Mouse (Mus musculus) neural tube, embryonic 15.5 days (tissue): ENCODE results near the gene Myl9. TPM values are rescaled to one million over a fixed set of nuclear protein-coding genes. Genes with fewer than 3 reads are reported as not detected.
"Not testable (repeated sequence)": the region's sequence is repeated elsewhere in the genome, so short reads cannot be mapped to it uniquely, and the experiment has no call there.

Experiments used
- ATAC-seq: fragments of 200-750 bp; cut with Nextera tagmentation; 2 replicates; pipeline ENCODE4 v1.8.0; 2017; ENCODE audit warnings: mild to moderate bottlenecking, moderate TSS enrichment, moderate library complexity; ENCODE audit not compliant: low FRiP score
- H3K27ac ChIP-seq: fragments of 300-500 bp; sonication (generic); replicated peaks from 2 replicates; pipeline ENCODE4 v1.5.1; 2015; ENCODE audit warnings: mild to moderate bottlenecking, inconsistent platforms
- H3K27me3 ChIP-seq: fragments of 300-500 bp; sonication (generic); replicated peaks from 2 replicates; pipeline ENCODE4 v1.6.1; 2015; ENCODE audit warnings: inconsistent platforms
- H3K36me3 ChIP-seq: fragments of 300-500 bp; sonication (generic); 2 replicates; pipeline ENCODE4 v1.6.1; 2015; ENCODE audit warnings: inconsistent platforms
- H3K4me1 ChIP-seq: fragments of 300-500 bp; sonication (generic); 2 replicates; pipeline ENCODE4 v1.6.1; 2015; ENCODE audit warnings: inconsistent platforms
- H3K4me2 ChIP-seq: fragments of 300-500 bp; sonication (generic); 2 replicates; pipeline ENCODE4 v1.6.1; 2015; ENCODE audit warnings: inconsistent platforms, mild to moderate bottlenecking, moderate library complexity
- H3K4me3 ChIP-seq: fragments of 300-500 bp; sonication (generic); replicated peaks from 2 replicates; pipeline ENCODE4 v1.5.1; 2015; ENCODE audit warnings: mild to moderate bottlenecking, inconsistent platforms
- H3K9ac ChIP-seq: fragments of 300-500 bp; sonication (generic); replicated peaks from 2 replicates; pipeline ENCODE4 v1.6.1; 2015; ENCODE audit warnings: mild to moderate bottlenecking, inconsistent platforms
- H3K9me3 ChIP-seq: fragments of 300-500 bp; sonication (generic); replicated peaks from 2 replicates; pipeline ENCODE4 v1.6.1; 2016; ENCODE audit warnings: inconsistent platforms
- WGBS: fragments of 180-500 bp; shearing (Covaris S2); methylation state at CpG from one replicate; pipeline ENCODE4 v1.1.7; 2015; ENCODE audit warnings: mixed read lengths; 5-methylcytosine and 5-hydroxymethylcytosine counted together
- polyA plus RNA-seq: library from polyadenylated mRNA; unstranded; fragments of >200 nt; fragmentation: Nextera tagmentation; extraction: Ambion mirVana; gene quantifications from 2 replicates; pipeline ENCODE4 v1.2.1, GENCODE M21; 2015

The Myl9 gene
- polyA plus RNA-seq, 1 experiment from 2014 or later: 40.8 TPM

DNA sequence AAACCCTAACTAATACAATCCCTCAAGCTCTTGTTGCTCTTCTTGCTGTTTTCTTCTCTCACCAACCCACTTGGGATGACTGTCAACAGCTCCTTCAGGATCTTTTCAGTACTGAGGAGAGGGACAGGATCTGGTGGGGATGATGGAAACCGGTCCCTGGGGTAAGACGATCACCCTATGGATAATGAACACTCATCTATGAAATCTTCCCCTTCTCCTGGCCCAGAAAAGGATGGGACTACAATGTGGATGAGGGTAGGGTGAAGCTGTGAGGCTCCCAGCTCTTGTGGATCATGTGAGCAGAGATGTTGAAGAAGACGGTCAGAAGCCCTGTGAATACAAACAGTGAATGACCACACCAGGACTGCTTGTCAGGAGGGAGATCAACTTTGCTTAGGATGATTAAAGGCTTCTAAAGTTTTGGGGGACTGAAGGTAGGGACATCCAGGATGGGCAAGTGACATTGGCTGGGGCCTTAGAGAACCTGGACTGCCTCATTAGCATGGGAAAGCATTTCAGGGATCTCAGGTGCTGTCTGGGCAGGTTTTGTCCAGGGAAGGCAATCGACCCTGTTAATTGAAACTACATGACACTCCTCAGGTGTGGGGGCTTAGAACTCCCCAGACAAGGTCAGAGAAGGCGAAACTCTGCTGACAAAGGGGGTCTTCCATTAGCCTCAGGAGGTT lies 12.0 kb downstream of the Myl9 start:
- Histone ChIP-seq H3K9ac (no peak overlapping the region), H3K36me3 (no peaks in the 10 kb centered on the region), H3K4me2 (no peak overlapping the region), H3K27me3 (no peaks in the 10 kb centered on the region), H3K4me3 (no peak overlapping the region), H3K4me1 (no peaks in the 10 kb centered on the region), H3K9me3 (0 out of 2 replicates have a peak, but pooled peaks cover 6% of the 10 kb centered on the region), H3K27ac (no peak overlapping the region)
- 92% methylated on average over 5 of the region's 5 CpGs for WGBS
- no peak for ATAC-seq

DNA sequence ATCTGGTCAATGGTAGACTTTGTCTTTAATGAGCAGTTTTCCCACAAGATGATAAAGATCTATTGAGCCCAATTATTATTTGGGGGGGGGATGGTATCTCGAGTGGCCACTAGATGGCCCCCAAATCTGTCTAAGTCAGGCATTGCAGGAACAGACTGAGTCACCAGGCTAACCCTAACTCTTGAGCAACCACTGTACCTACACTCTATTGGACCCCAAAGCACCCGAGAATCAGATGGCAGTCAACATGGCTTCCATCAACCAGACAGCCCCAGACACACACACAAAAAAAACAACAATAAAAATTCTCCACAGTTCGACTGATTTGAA lies 12.5 kb downstream of the Myl9 start:
- no peaks in the 10 kb centered on the region for H3K27me3 ChIP-seq
- H3K9ac ChIP-seq: no peak overlapping the region
- 42% methylated on average over 3 of the region's 3 CpGs for WGBS
- no peak overlapping the region for H3K4me3 ChIP-seq
- H3K27ac ChIP-seq: no peak overlapping the region
- H3K4me1 ChIP-seq: no peaks in the 10 kb centered on the region
- ATAC-seq: no peak
- H3K9me3 ChIP-seq: 0 out of 2 replicates have a peak, but pooled peaks cover 9% of the 10 kb centered on the region
- no peaks in the 10 kb centered on the region for H3K36me3 ChIP-seq
- no peak overlapping the region for H3K4me2 ChIP-seq

DNA sequence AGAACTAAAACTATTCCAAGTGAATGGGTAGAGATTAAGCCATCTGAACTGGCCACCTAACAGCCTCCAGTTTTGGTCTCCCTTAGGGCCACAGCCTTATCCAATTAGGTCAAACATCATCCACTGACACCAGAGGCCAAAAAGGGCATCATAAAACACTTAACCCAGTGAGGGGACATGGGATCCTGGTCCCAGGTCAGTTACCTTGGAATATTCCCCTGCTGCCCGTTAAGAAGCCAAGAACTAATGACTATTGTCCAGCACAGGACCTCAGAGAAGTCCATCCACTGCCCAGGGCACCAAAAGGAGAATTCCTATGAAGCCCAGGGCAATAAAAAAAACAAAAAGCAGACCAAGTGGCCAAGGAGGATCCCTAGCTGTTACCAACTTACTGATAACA lies 13.6 kb downstream of the Myl9 start:
- 53% methylated on average over 1 of the region's 1 CpGs for WGBS
- no peak overlapping the region for H3K9ac ChIP-seq
- ATAC-seq: no peak
- H3K27me3 ChIP-seq: no peaks in the 10 kb centered on the region
- no peaks in the 10 kb centered on the region for H3K4me1 ChIP-seq
- H3K4me3 ChIP-seq: no peak overlapping the region
- H3K36me3 ChIP-seq: no peaks in the 10 kb centered on the region
- no peak overlapping the region for H3K27ac ChIP-seq
- H3K9me3 ChIP-seq: 0 out of 2 replicates have a peak, but pooled peaks cover 12% of the 10 kb centered on the region
- no peak overlapping the region for H3K4me2 ChIP-seq

DNA sequence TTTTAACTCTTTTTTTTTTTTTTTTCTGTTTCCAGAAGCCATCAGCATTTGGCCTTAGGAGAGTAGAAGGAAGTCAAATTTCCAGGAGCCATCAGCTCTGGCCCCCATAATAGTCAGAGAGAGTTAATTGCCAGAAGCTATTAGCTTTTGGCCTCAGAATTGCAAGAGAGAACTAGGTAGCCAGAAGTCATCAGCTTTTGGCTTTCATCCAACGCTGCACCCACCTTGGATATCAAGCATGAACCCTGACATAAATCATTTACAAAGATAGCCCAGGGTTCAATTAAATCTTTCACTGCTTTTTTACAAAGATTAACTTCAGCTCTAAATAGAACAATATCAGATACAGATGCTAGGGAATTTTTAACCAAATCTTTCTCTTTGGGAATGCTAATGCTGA lies 23.3 kb downstream of the Myl9 start:
- Histone ChIP-seq H3K36me3 (no peaks in the 10 kb centered on the region), H3K4me1 (no peaks in the 10 kb centered on the region), H3K27ac (no peak overlapping the region), H3K27me3 (no peaks in the 10 kb centered on the region), H3K9me3 (0 out of 2 replicates have a peak, but pooled peaks cover under 1% of the 10 kb centered on the region), H3K4me2 (no peak overlapping the region), H3K4me3 (no peak overlapping the region), H3K9ac (no peak overlapping the region)
- ATAC-seq: no peak
- 81% methylated on average over 1 of the region's 1 CpGs for WGBS

DNA sequence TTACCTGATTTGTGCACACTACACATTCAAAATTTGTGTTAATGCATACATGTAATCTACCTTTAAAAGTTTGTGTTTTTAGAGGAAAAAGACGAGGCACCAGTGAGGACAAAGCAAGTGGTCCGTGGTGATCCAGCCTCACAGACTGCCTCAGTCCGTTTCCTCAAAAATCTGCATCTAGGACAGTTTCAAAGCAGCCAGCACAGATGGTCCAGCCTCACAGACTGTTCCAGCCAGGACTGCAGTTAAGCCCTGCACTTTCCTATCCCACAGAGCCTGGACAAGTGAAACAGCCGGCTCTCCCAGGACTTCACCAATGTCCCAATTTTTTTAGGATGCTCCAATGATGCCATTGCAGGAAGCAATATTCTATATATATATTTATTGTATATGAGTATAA lies 25.8 kb downstream of the Myl9 start:
- H3K9ac ChIP-seq: no peak overlapping the region
- no peak overlapping the region for H3K4me2 ChIP-seq
- H3K27ac ChIP-seq: no peak overlapping the region
- no peak overlapping the region for H3K4me3 ChIP-seq
- 77% methylated on average over 4 of the region's 4 CpGs for WGBS
- no peak for ATAC-seq
- no peaks in the 10 kb centered on the region for H3K4me1 ChIP-seq
- no peaks in the 10 kb centered on the region for H3K36me3 ChIP-seq
- no peaks in the 10 kb centered on the region for H3K9me3 ChIP-seq
- no peaks in the 10 kb centered on the region for H3K27me3 ChIP-seq

DNA sequence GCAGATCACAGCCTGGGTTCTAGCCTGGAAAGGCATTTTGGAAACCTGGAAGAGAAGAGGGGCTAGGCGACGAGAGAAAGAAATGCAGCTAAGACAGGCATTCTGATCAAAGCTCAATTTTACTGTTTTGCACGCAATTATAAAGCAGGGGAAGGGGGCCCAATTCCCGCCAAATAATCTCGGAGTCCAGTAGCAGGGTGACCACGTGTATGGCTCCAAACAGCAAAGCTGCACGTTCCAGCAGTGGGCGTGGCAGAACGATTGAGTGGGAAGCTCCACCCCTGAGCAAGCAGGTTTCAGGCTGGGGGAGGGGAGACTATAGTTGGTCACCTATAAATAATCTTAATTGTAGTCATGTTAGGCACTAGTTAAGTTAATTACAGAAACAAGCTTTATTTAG lies 26.9 kb downstream of the Myl9 start:
- 50% methylated on average over 9 of the region's 9 CpGs for WGBS
- not testable (repeated sequence) for H3K36me3 ChIP-seq, H3K27me3 ChIP-seq, ATAC-seq, H3K4me2 ChIP-seq, H3K4me1 ChIP-seq, H3K27ac ChIP-seq, H3K4me3 ChIP-seq, H3K9ac ChIP-seq, H3K9me3 ChIP-seq

DNA sequence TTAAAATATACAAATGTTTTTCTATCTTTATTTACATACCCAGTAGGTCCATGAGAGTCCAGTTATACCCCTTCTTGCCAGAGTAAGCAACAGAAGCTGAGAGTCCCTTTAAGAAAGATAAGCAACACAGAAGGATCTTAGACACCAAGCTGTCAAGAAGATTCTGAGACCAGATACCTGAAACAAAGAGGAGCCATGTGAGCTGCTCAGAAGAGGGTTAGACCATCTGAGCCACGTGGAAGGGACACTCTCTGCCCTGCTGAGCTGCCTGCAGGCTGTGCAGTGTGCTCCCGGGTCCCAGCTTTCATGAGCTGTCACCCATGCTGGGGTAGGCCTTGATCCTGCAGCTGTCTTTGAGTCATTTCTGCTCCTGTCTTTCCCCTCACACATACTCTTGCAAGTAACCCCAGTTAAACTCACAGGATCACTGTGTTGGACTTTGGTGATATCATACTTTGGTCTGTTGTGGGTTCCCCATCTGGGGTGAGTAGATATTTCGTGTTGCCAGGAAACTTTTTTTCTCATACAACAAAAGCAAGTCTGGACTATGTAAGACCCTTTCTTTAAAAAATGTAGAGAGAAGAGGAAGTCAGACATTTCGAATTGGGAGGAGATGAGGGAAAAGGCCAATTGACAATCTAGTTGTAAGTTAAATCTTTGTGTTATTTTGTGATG lies 28.6 kb downstream of the Myl9 start:
- Histone ChIP-seq H3K4me1 (no peaks in the 10 kb centered on the region), H3K9me3 (no peaks in the 10 kb centered on the region), H3K9ac (no peak overlapping the region), H3K36me3 (no peaks in the 10 kb centered on the region), H3K4me2 (no peak overlapping the region), H3K27ac (no peak overlapping the region), H3K27me3 (no peaks in the 10 kb centered on the region), H3K4me3 (no peak overlapping the region)
- 63% methylated on average over 4 of the region's 4 CpGs for WGBS
- no peak for ATAC-seq

DNA sequence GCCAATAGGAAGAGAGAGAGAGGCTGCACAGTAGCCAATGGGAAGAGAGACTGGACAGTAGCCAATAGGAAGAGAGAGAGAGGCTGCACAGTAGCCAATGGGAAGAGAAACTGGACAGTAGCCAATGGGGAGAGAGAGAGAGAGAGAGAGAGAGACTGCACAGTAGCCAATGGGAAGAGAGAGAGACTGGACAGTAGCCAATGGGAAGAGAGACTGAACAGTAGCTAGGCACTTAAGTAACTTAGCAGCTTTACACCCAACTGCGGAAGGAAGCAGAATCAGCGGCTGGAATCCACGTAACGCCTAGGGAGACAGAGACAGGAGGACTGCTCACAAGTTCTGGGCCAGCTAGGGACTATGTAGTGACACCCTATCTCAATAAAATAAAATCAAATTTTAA lies 29.4 kb downstream of the Myl9 start:
- no peak overlapping the region for H3K27ac ChIP-seq
- ATAC-seq: no peak
- WGBS: 98% methylated on average over 4 of the region's 4 CpGs

DNA sequence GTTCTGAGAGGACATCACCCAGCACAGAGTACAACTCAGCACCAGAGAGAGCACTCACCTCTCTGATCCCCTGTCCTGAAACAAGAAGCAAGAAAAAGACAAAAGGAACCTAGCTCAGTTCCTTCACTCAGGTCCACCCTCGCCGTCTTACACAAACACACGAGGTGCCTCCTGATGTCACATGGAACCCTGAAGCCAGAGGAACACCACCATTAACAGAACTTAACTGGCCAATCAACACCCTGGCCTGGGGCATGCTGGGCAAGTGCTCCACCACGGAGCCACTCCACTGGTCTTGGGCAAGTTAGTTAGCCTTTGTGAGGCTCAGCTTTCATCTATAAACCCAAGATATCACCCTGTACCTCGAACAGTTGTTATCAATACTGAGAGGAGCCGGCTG lies 31.7 kb downstream of the Myl9 start:
- Histone ChIP-seq H3K36me3 (no peaks in the 10 kb centered on the region), H3K4me2 (no peak overlapping the region), H3K27me3 (no peaks in the 10 kb centered on the region), H3K4me3 (no peak overlapping the region), H3K9ac (no peak overlapping the region), H3K27ac (no peak overlapping the region), H3K9me3 (no peaks in the 10 kb centered on the region), H3K4me1 (no peaks in the 10 kb centered on the region)
- ATAC-seq: no peak
- 80% methylated on average over 6 of the region's 6 CpGs for WGBS

More for the DNA sequence above, 29.4 kb downstream of the Myl9 start:
- no peak overlapping the region for H3K4me2 ChIP-seq
- no peak overlapping the region for H3K4me3 ChIP-seq
- H3K27me3 ChIP-seq: no peaks in the 10 kb centered on the region
- H3K4me1 ChIP-seq: no peaks in the 10 kb centered on the region
- no peaks in the 10 kb centered on the region for H3K9me3 ChIP-seq
- no peaks in the 10 kb centered on the region for H3K36me3 ChIP-seq
- H3K9ac ChIP-seq: no peak overlapping the region

DNA sequence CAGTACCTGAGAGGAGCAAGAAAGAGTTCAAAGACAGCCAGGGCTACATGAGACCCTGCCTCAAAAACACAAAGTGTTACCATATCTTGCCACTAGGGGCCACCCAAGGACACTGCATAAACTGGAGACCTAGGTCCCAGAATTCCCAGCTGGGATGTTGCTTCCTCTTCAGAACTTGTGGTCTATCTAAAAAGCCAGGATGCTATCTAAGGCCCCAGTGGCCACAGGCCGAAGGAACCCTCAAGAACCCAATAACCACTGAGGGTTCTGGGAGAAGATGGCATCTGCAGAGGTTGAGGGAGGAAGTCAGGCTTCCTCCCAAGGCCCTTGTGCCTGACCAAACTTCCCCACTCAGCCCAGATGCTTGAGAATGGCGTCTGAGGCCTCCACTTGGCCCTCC lies 34.4 kb downstream of the Myl9 start:
- no peak overlapping the region for H3K9ac ChIP-seq
- no peak overlapping the region for H3K4me2 ChIP-seq
- no peak for ATAC-seq
- H3K4me1 ChIP-seq: peaks cover 10% of the 10 kb centered on the region
- WGBS: 62% methylated on average over 2 of the region's 2 CpGs
- no peak overlapping the region for H3K4me3 ChIP-seq
- H3K27ac ChIP-seq: no peak overlapping the region
- H3K9me3 ChIP-seq: no peaks in the 10 kb centered on the region
- no peaks in the 10 kb centered on the region for H3K36me3 ChIP-seq
- H3K27me3 ChIP-seq: no peaks in the 10 kb centered on the region

DNA sequence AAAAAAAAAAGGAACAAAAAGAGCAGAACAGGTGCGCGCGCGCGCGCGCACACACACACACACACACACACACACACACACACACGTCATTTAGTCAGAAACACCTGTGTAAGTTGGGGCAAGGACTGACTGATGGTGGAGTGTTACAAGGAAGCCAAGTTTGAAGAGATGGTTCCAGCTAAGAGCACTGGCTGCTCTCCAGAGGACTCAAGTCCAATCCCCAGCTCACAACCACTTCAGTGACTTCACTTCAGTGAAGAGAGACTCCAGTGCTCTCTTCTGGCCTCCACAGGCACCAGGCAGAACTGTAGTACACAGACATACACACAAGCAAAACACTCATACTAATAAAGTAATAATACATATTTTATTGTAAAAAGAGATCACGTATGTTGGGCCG lies 35.5 kb downstream of the Myl9 start:
- peaks cover 16% of the 10 kb centered on the region for H3K4me1 ChIP-seq
- no peaks in the 10 kb centered on the region for H3K36me3 ChIP-seq
- H3K9ac ChIP-seq: no peak overlapping the region
- no peak for ATAC-seq
- no peak overlapping the region for H3K4me2 ChIP-seq
- WGBS: 97% methylated on average over 10 of the region's 10 CpGs
- H3K9me3 ChIP-seq: no peaks in the 10 kb centered on the region
- H3K27ac ChIP-seq: no peak overlapping the region
- no peaks in the 10 kb centered on the region; the same call in 1 of the 2 replicates for H3K27me3 ChIP-seq
- no peak overlapping the region for H3K4me3 ChIP-seq

DNA sequence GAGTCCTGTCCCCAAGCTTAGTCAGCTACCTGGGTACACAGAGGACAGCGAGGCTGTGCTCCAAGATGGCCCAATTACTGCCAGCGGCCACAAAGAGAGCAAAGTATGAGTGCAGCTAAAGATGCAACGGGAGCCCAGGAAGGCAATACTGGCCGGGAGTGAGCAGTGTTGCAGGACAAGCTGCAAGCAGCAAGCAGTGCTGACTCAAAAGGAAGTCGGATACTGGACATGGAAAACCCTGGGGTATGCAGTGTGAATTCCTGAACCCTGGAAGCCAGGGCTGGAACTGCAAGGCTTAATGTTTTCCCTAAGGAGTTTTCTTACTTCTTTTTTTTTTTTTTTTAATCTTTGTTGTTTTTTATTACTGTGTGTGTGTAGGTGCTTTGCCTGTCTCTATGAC lies 36.3 kb downstream of the Myl9 start:
- H3K27me3 ChIP-seq: no peaks in the 10 kb centered on the region; the same call in 1 of the 2 replicates
- 71% methylated on average over 5 of the region's 5 CpGs for WGBS
- H3K4me3 ChIP-seq: no peak overlapping the region
- H3K9me3 ChIP-seq: no peaks in the 10 kb centered on the region
- H3K36me3 ChIP-seq: no peaks in the 10 kb centered on the region
- H3K9ac ChIP-seq: no peak overlapping the region
- H3K4me1 ChIP-seq: peaks cover 16% of the 10 kb centered on the region
- no peak overlapping the region for H3K27ac ChIP-seq
- no peak for ATAC-seq
- no peak overlapping the region for H3K4me2 ChIP-seq
